Mouse (Mus musculus) olfactory bulb, adult 2 months (tissue): ENCODE data around the gene Cactin. TPM values are rescaled to one million over a fixed set of nuclear protein-coding genes. Genes with fewer than 3 reads are reported as not detected.

ENCODE experiments used
- H3K27ac ChIP-seq: fragments of 200-500 bp; 2 replicates; pipeline ENCODE4 v1.5.1; 2012; ENCODE audit warnings: low read depth, low read length; ENCODE audit not compliant: insufficient read depth
- H3K4me1 ChIP-seq: fragments of 200-500 bp; 2 replicates; pipeline ENCODE4 v1.6.1; 2012; ENCODE audit warnings: low read length; ENCODE audit not compliant: control insufficient read depth, insufficient read depth
- H3K4me3 ChIP-seq: fragments of 200-500 bp; 2 replicates; pipeline ENCODE4 v1.5.1; 2012; ENCODE audit warnings: mild to moderate bottlenecking, low read depth, low read length, moderate library complexity; ENCODE audit not compliant: insufficient read depth
- CTCF ChIP-seq: fragments of 200-500 bp; IDR thresholded peaks from 2 replicates; pipeline ENCODE4 v1.5.1; 2012; ENCODE audit warnings: low read depth, mild to moderate bottlenecking, low read length, moderate library complexity; ENCODE audit not compliant: insufficient read depth
- POLR2A ChIP-seq: fragments of 200-500 bp; IDR thresholded peaks from 2 replicates; pipeline ENCODE4 v1.6.1; 2012; ENCODE audit warnings: mild to moderate bottlenecking, low read depth, low read length, moderate library complexity; ENCODE audit not compliant: insufficient read depth
- WGBS: fragments of 180-500 bp; shearing (Covaris S2); methylation state at CpG from one replicate; pipeline ENCODE4 v1.1.7; 2018; 5-methylcytosine and 5-hydroxymethylcytosine counted together
- polyA plus RNA-seq: library from polyadenylated mRNA; stranded (reverse); fragments of >200 nt; gene quantifications from 2 replicates; pipeline ENCODE4 v1.2.4, GENCODE M21; 2012; ENCODE audit warnings: low replicate concordance; ENCODE audit not compliant: missing spikeins, insufficient read depth, insufficient read length

Cactin gene
- polyA plus RNA-seq, 1 experiment: not detected

GRCm38 (mm10) chr10:81355533-81355932 lies 34.6 kb downstream of the Cactin start:
- Histone ChIP-seq H3K4me1 (peaks cover 51% of the 10 kb centered on the region), H3K27ac (no peak overlapping the region), H3K4me3 (no peak overlapping the region)
- TF ChIP-seq CTCF (no peak), POLR2A (no peak)
- WGBS: 83% methylated on average over 4 of the region's 4 CpGs

DNA sequence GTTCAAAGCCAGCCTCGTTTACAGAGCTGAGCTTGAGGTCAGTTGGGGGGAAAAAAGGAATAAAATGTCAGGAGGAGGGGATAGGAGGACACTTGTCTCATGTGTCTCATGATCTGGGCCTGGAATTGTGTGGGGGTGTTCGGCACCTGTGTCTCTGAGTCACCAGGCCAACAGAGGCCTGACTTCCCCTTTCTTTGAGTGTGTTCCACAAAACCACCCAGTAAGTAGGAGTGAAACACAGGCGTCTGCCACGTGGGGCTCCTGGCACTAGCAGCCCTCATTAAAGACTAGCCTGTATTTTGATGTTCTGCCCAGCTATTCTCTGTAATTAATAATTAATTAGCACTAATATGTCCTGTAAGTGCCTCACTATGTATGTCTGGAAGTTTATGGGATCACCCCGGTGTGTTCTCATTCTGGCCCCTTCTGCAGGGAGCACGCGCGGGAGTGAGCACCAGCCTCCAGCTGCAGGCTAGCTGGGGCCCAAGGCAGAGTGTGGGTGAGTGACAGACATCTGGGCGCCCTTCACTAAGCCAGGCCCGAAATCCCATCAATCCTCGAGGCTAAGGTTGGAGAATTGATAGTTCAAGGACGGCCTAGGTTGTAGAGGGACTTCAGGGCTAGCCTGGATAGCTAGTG lies 35.6 kb downstream of the Cactin start:
- TF ChIP-seq CTCF (no peak), POLR2A (no peak)
- Histone ChIP-seq H3K27ac (peak overlapping the region; percentile 74), H3K4me3 (0 out of 2 replicates have a peak overlapping the region, but pooled peaks have one; percentile 8), H3K4me1 (peaks cover 59% of the 10 kb centered on the region)
- 34% methylated on average over 12 of the region's 12 CpGs for WGBS

DNA sequence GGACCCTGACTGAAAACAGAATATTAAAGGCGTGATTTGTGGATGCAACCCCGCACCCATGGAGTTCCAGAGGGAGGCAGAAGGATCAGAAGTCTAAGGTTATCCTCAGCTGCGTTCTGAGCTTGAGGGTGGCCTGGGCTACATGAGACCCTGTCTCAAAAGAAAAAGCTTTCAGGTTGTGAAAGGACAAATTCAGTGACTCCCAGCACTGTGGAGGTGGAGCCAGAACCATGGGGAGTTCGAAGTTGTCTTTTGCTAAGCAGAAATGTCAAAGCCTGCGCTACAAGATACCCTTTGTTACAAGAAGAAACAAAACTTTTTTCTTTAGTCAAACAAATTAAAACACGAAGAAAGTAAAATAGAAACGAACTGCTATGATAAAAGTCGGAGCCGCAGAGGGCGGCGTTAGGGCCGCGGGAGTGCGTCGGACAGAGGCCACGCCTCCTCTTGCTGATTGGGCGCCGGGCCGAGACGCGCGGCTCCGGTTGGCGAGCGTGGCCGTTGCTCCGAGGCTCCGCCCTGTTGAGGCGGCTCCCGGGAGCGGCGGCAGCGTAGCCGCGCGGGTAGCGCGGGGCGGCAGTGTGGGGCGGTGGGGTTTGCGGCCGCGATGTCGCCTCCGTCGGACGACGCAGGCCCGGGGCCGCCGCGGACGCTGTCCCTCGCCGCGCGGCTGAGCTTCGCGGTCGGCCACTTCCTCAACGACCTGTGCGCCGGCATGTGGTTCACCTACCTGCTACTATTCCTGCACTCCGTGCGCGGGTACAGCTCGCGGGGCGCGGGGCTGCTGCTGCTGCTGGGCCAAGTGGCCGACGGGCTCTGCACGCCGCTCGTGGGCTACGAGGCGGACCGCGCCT lies 36.3 kb downstream of the Cactin start, which contains the start of gene Mfsd12:
TSS of gene Mfsd12 (plus strand) at position 501 of the 854 bp plus-strand sequence.
- H3K4me3 ChIP-seq: peak within 1 kb of the TSS; percentile 67
- H3K4me1 ChIP-seq: peaks cover 59% of the 10 kb centered on the region
- TF ChIP-seq POLR2A (peak; percentile 73), CTCF (no peak)
- WGBS: 1% methylated on average over 79 of the region's 79 CpGs
- peak within 1 kb of the TSS; percentile 33; the same call in 1 of the 2 replicates for H3K27ac ChIP-seq

DNA sequence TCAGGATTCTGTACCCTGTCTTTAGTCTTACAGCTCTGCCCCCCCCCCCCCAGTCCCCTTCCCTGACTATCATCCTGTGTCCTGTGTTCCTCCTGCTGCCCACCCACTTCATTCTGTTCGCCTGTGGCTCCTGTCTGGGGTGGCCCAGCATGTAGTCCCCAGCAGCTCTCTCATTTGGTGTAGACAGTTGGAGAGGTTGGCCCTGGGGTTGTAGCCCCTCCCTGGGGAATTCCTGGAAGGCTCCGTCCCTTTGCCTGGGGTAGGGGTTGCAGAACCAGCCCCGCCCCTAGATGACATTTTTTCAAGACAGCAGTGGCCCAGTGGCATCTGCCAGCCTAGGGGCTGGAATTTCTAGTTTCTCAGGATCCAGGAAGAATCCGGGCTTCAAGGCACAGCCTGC lies 37.3 kb downstream of the Cactin start:
- 29% methylated on average over 4 of the region's 4 CpGs for WGBS
- no peak for TF ChIP-seq CTCF
- no peak for TF ChIP-seq POLR2A
- Histone ChIP-seq H3K4me3 (peak overlapping the region; percentile 67), H3K27ac (no peak overlapping the region), H3K4me1 (peaks cover 59% of the 10 kb centered on the region)

- no peak for TF ChIP-seq CTCF
- TF ChIP-seq POLR2A: no peak
- H3K27ac ChIP-seq: no peak overlapping the region
- WGBS: 65% methylated on average over 1 of the region's 1 CpGs
- H3K4me3 ChIP-seq: no peak overlapping the region; the same call in 1 of the 2 replicates
- H3K4me1 ChIP-seq: peaks cover 64% of the 10 kb centered on the region
These were observed 37.9 kb downstream of the Cactin start for GRCm38 (mm10) chr10:81358841-81359240.

GRCm38 (mm10) chr10:81360721-81361120 lies 39.8 kb downstream of the Cactin start:
- 71% methylated on average over 8 of the region's 8 CpGs for WGBS
- Histone ChIP-seq H3K27ac (no peak overlapping the region), H3K4me1 (peaks cover 63% of the 10 kb centered on the region), H3K4me3 (no peak overlapping the region)
- no peak for TF ChIP-seq POLR2A
- TF ChIP-seq CTCF: no peak

DNA sequence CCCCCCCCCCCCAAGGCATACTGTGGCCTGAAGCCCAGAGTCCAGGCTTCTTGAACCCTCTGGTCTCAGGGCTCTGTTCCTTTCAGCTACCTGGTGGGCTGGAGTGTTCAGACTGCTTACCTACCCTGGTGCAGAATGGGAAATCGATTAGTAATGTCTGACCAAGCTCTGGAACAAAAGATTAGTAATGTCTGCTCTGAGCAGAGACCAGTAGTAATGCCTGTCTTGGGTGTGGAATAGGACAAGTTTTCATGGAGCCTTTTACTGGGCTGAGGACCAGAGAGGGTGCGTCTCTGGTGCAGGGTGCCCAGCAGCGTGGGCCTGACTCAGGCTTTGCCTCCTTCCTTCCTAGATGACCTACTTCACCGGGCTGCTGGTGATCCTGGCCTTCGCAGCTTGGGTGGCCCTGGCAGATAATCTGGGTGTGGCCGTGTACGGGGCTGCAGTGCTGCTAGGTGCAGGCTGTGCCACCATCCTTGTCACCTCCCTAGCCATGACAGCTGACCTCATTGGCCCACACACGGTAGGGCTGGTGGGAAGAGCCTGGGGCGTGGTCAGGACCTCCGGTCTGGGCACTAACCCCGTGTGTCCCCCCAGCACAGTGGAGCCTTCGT lies 41.5 kb downstream of the Cactin start:
- WGBS: 86% methylated on average over 12 of the region's 12 CpGs
- Histone ChIP-seq H3K27ac (no peak overlapping the region), H3K4me1 (peaks cover 51% of the 10 kb centered on the region), H3K4me3 (no peak overlapping the region)
- TF ChIP-seq CTCF: no peak
- no peak for TF ChIP-seq POLR2A

DNA sequence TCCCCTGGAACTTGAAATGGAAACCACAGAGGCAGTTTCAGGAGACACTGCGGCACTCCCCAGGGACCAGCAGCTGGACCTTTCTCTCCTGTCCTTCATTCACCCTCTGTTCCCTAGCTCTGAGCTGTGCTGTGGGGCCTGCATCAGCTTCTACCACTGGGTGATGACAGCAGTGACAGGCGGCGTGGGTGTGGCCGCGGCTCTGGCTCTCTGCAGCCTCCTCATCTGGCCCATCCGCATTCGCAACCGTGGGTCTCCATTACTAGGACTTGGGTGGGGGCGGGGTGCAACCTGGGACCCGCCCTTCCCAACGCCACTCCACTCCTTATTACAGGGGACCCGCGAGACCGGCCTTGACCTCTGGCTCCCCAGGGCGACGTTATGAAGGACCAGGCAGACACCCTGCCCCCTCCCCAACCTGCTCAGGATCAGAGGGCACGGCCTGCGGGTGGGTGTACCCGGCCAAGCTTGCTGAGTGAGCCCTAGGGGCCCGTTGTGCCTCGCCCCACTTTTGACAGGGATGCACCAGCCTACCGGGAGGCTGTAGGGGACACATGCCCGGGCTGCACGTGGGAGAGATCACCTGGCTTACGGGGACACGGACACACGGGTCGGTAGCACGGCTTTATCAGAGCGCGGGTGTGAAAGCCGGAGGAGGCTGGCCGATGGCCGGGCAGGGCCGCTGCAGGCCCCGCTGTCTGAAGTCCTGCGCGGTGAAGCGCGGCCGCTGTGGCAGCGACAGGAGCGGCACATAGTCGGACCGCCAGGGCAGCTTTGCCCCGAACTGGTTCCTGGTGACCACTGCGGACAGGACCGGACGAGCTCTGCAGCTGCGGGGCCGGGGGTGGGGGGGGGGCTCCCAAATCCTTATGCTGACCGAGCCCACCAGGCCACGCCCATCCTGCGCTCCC lies 42.8 kb downstream of the Cactin start:
- TF ChIP-seq POLR2A (no peak), CTCF (no peak)
- Histone ChIP-seq H3K4me3 (no peak overlapping the region), H3K4me1 (peaks cover 41% of the 10 kb centered on the region), H3K27ac (no peak overlapping the region)
- 44% methylated on average over 54 of the region's 54 CpGs for WGBS
